ENCODE assay signal across 10 mouse cellular contexts in the genomic region with DNA sequence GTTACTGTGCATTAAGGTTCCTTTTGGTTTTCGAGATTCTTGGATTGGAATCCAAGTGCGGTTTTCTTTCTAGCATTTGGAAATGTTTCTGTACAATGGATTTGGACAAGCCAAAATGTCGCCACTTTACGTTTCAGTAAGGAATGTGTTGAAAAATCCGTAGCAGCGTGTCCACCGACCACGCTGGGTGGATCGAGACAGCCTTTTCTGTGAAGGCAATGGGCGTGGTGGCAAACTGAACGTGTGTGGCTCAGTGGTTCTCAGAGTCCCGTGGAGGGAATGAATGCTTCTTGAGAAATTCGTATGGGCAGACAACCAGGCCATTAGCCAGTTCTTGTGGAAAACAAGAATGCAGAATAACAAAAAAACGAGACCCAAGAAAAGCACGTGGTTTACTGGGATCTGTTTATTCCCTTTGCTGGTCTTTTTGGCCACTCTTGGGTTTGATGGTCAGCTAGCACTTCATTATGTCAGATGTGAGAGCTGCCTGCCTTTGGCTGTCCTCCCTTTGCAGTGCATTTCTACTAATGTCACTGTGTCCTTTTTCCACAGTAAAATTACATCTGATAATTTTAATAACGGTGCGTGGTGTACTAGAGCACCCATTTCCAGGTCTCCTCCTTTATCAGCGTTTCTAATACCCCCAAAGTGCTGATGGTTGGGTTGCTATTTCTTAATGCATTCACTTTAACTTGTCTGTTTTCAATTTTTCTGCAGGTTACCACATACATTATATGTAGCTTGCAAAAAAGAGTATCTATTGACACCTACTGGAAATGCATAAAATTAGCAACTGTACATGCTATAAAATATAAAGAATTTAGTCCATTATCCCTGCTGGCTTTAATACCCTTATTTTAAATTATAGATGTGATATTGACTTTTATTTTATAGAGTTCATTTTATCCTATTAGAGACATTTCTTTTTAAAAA. TPM values are rescaled to one million over a fixed set of nuclear protein-coding genes. Genes with fewer than 3 reads are reported as not detected.
DNase-seq lines count a peak whose midpoint lies in the region; ATAC-seq and TF ChIP-seq lines count a peak whose summit lies in the region.
"Had no signal": no experiment of that assay in that cellular context is flagged by ENCODE, and none has a peak within 500 bp of the region (broad histone marks: within the 10 kb centered on the region; RNA-seq: fewer than 3 reads in every experiment).

No protein-coding gene starts in this region.

- H3K4me3 ChIP-seq in forebrain, postnatal 0 days (ENCODE audit: low read depth, low read length) = no peak overlapping the region
- H3K4me3 ChIP-seq in forebrain, embryonic 10.5 days = no peak overlapping the region
- no peak overlapping the region for H3K4me3 ChIP-seq in midbrain, embryonic 15.5 days
- H3K4me3 ChIP-seq in midbrain, embryonic 10.5 days = no peak overlapping the region
- H3K4me3 ChIP-seq in hindbrain, postnatal 0 days (ENCODE audit: low read length) = no peak overlapping the region
- H3K4me3 ChIP-seq in neural tube, embryonic 14.5 days (ENCODE audit: low read depth, low read length) = no peak overlapping the region

- no peaks in the 10 kb centered on the region for H3K36me3 ChIP-seq in forebrain, postnatal 0 days (ENCODE audit: insufficient read depth)
- no peaks in the 10 kb centered on the region; the same call in 1 of the 2 replicates for H3K36me3 ChIP-seq in forebrain, embryonic 10.5 days (replicated peaks)
- no peaks in the 10 kb centered on the region for H3K36me3 ChIP-seq in midbrain, embryonic 15.5 days (replicated peaks)
- H3K36me3 ChIP-seq in midbrain, embryonic 10.5 days = no peaks in the 10 kb centered on the region
- no peaks in the 10 kb centered on the region for H3K36me3 ChIP-seq in hindbrain, postnatal 0 days (ENCODE audit: insufficient read depth, low read length)
- H3K36me3 ChIP-seq in neural tube, embryonic 14.5 days (ENCODE audit: control insufficient read depth, insufficient read depth, low read length) = no peaks in the 10 kb centered on the region
- H3K36me3 ChIP-seq: stomach, embryonic 15.5 days had no signal

- H3K27me3 ChIP-seq in forebrain, postnatal 0 days (ENCODE audit: insufficient read depth, low read length) = no peaks in the 10 kb centered on the region
- no peaks in the 10 kb centered on the region for H3K27me3 ChIP-seq in forebrain, embryonic 10.5 days (ENCODE audit: poor library complexity, severe bottlenecking)
- H3K27me3 ChIP-seq in midbrain, embryonic 15.5 days (replicated peaks) = no peaks in the 10 kb centered on the region
- H3K27me3 ChIP-seq in midbrain, embryonic 10.5 days (ENCODE audit: low read depth, poor library complexity, severe bottlenecking) = no peaks in the 10 kb centered on the region
- H3K27me3 ChIP-seq in hindbrain, postnatal 0 days (ENCODE audit: insufficient read depth, low read length) = no peaks in the 10 kb centered on the region
- H3K27me3 ChIP-seq in neural tube, embryonic 14.5 days (ENCODE audit: control insufficient read depth, insufficient read depth, low read length) = no peaks in the 10 kb centered on the region
- H3K27me3 ChIP-seq: stomach, embryonic 15.5 days had no signal

- no peaks in the 10 kb centered on the region for H3K9me3 ChIP-seq in forebrain, postnatal 0 days (ENCODE audit: low read length)
- H3K9me3 ChIP-seq in forebrain, embryonic 10.5 days = peaks cover 9% of the 10 kb centered on the region
- no peaks in the 10 kb centered on the region for H3K9me3 ChIP-seq in midbrain, embryonic 15.5 days
- peaks cover 3% of the 10 kb centered on the region; the same call in 1 of the 2 replicates for H3K9me3 ChIP-seq in midbrain, embryonic 10.5 days (replicated peaks)
- H3K9me3 ChIP-seq in hindbrain, postnatal 0 days (ENCODE audit: low read length) = no peaks in the 10 kb centered on the region
- H3K9me3 ChIP-seq in neural tube, embryonic 14.5 days (ENCODE audit: control insufficient read depth, low read length) = no peaks in the 10 kb centered on the region
- H3K9me3 ChIP-seq: stomach, embryonic 15.5 days had no signal

- H3K9ac ChIP-seq in forebrain, postnatal 0 days = no peak overlapping the region
- no peak overlapping the region for H3K9ac ChIP-seq in midbrain, embryonic 15.5 days
- no peak overlapping the region; the same call in 1 of the 2 replicates for H3K9ac ChIP-seq in hindbrain, postnatal 0 days (replicated peaks; ENCODE audit: low read length)
- H3K9ac ChIP-seq in neural tube, embryonic 14.5 days (replicated peaks; ENCODE audit: low read depth, low read length) = 0 out of 2 replicates have a peak overlapping the region, but pooled peaks have one; percentile 8

- DNase-seq in forebrain, postnatal 0 days = peak; percentile 11
- no peak for DNase-seq in forebrain, embryonic 10.5 days (ENCODE audit: extremely low spot score, low spot score)
- DNase-seq in midbrain, embryonic 10.5 days (ENCODE audit: low spot score) = no peak
- DNase-seq in hindbrain, postnatal 0 days (ENCODE audit: low spot score) = no peak
- DNase-seq in layer of hippocampus, postnatal 25 days (ENCODE audit: extremely low spot score in 1 of 2, low spot score in 1 of 2) = no peak
- DNase-seq in left cerebral cortex, postnatal 10 days (ENCODE audit: extremely low spot score in 1 of 2, low spot score in 2 of 2) = no peak
- DNase-seq: kidney, postnatal 14 days had no signal

- H3K27ac ChIP-seq in forebrain, postnatal 0 days (ENCODE audit: low read depth, low read length) = no peak overlapping the region
- H3K27ac ChIP-seq in forebrain, embryonic 10.5 days = no peak overlapping the region
- H3K27ac ChIP-seq in midbrain, embryonic 15.5 days = no peak overlapping the region
- no peak overlapping the region for H3K27ac ChIP-seq in midbrain, embryonic 10.5 days (replicated peaks)
- H3K27ac ChIP-seq in hindbrain, postnatal 0 days = no peak overlapping the region
- H3K27ac ChIP-seq in neural tube, embryonic 14.5 days (ENCODE audit: low read depth, low read length) = no peak overlapping the region

- H3K4me2 ChIP-seq in forebrain, postnatal 0 days (ENCODE audit: low read depth) = 0 out of 2 replicates have a peak overlapping the region, but pooled peaks have one; percentile 70
- peak overlapping the region; percentile 60; the same call in 1 of the 2 replicates for H3K4me2 ChIP-seq in midbrain, embryonic 15.5 days
- peak overlapping the region; percentile 68; the same call in 1 of the 2 replicates for H3K4me2 ChIP-seq in hindbrain, postnatal 0 days (ENCODE audit: low read depth, low read length)
- no peak overlapping the region for H3K4me2 ChIP-seq in neural tube, embryonic 14.5 days (ENCODE audit: low read depth, low read length)

- no peak for ATAC-seq in forebrain, postnatal 0 days
- no peak for ATAC-seq in midbrain, embryonic 15.5 days (replicated peaks)
- no peak for ATAC-seq in hindbrain, postnatal 0 days
- ATAC-seq in neural tube, embryonic 14.5 days (ENCODE audit: low read depth) = no peak

- no peaks in the 10 kb centered on the region for H3K4me1 ChIP-seq in forebrain, postnatal 0 days (ENCODE audit: insufficient read depth)
- 0 out of 2 replicates have a peak, but pooled peaks cover 4% of the 10 kb centered on the region for H3K4me1 ChIP-seq in forebrain, embryonic 10.5 days
- H3K4me1 ChIP-seq in midbrain, embryonic 15.5 days = peaks cover 7% of the 10 kb centered on the region
- peaks cover 9% of the 10 kb centered on the region; the same call in 1 of the 2 replicates for H3K4me1 ChIP-seq in midbrain, embryonic 10.5 days
- H3K4me1 ChIP-seq in hindbrain, postnatal 0 days (ENCODE audit: insufficient read depth, low read length) = no peaks in the 10 kb centered on the region
- peaks cover 4% of the 10 kb centered on the region; the same call in 1 of the 2 replicates for H3K4me1 ChIP-seq in neural tube, embryonic 14.5 days (ENCODE audit: control insufficient read depth, insufficient read depth, low read length)
- H3K4me1 ChIP-seq: stomach, embryonic 15.5 days had no signal

- TF ChIP-seq CTCF in forebrain, postnatal 0 days (IDR thresholded peaks at IDR 0.05; ENCODE audit: low read depth) = no peak
- TF ChIP-seq CTCF in hindbrain, postnatal 0 days (IDR thresholded peaks at IDR 0.05; ENCODE audit: low read depth) = peak; percentile 31; the same call in 1 of the 2 replicates

- intact Hi-C loops in left cerebral cortex, postnatal 10 days (cut with DNase I) = loop anchor here (5.0 to 10.0 kb wide), 2 partner anchors 63 to 130 kb away; a partner anchor contains a TSS

- 74% methylated on average over 18 of the region's 18 CpGs for WGBS in forebrain, postnatal 0 days
- WGBS in forebrain, embryonic 10.5 days = 86% methylated on average over 18 of the region's 18 CpGs
- WGBS in midbrain, embryonic 15.5 days = 77% methylated on average over 18 of the region's 18 CpGs
- 86% methylated on average over 18 of the region's 18 CpGs for WGBS in midbrain, embryonic 10.5 days
- 72% methylated on average over 18 of the region's 18 CpGs for WGBS in hindbrain, postnatal 0 days
- 82% methylated on average over 18 of the region's 18 CpGs for WGBS in neural tube, embryonic 14.5 days

RNA-seq across cellular contexts. Expression of a gene that starts 1.6 kb away (rescaled TPM):
- 25.5 and 35.7 TPM in 2 replicates for total RNA-seq in forebrain, postnatal 0 days (2014; rRNA removed)
- 1.3 and 2.8 TPM in 2 replicates for polyA plus RNA-seq in forebrain, postnatal 0 days (2015; fragmentation: Nextera tagmentation; extraction: Ambion mirVana)
- polyA plus RNA-seq in forebrain, embryonic 10.5 days (2016; fragmentation: Nextera tagmentation; extraction: Ambion mirVana) = 0.46 and 0.52 TPM in 2 replicates
- 1.4 and 1.6 TPM in 2 replicates for polyA plus RNA-seq in midbrain, embryonic 15.5 days (2015; fragmentation: Nextera tagmentation; extraction: Ambion mirVana)
- polyA plus RNA-seq in midbrain, embryonic 10.5 days (2016; fragmentation: Nextera tagmentation; extraction: Ambion mirVana) = 0.64 and 0.73 TPM in 2 replicates
- 33.1 and 36.7 TPM in 2 replicates for total RNA-seq in hindbrain, postnatal 0 days (2014; rRNA removed)
- 4.3 and 4.5 TPM in 2 replicates for polyA plus RNA-seq in hindbrain, postnatal 0 days (2015; fragmentation: Nextera tagmentation; extraction: Ambion mirVana)
- 1.9 and 2.5 TPM in 2 replicates for polyA plus RNA-seq in neural tube, embryonic 14.5 days (2014; fragmentation: Nextera tagmentation; extraction: Ambion mirVana)
- total RNA-seq in layer of hippocampus, postnatal 25 days (2021) = 10 to 100 TPM; 28.2 to 28.8 TPM
- 10 to 100 TPM; 29.3 to 32.8 TPM for total RNA-seq in left cerebral cortex, postnatal 10 days (2021)
